Mouse (Mus musculus): Measurements from ENCODE around the gene Sh3gl2.

DNA sequence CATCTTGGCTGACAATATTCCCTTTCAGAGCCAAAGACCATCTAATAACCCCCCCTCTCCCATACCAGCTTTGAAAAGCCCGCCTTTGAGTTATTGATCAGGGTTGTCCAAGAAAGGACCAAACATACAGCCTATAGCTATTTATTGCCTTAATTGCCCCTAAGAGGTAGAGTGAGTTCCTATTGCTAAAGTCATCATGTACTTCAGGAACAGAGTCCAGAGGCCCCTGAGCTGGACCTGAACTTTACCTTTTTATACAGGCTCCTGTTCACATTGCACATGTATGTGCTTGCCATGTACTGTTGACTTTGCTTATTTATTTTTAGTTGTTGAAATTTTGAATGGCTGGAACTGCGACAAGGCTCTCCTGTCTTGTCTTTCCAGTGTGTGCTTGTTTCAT, 37.6 kb downstream of the Sh3gl2 start:
- TF ChIP-seq CTCF (IDR thresholded peaks at IDR 0.05; ENCODE audit: low read depth, low read length) (no peak), GATA1 (IDR thresholded peaks at IDR 0.05; ENCODE audit: borderline replicate concordance, low read length) (no peak), TAL1 (conservative IDR thresholded peaks at IDR 0.05; ENCODE audit: low read depth, low read length) (no peak)
